In genomic region chr11:98418273-98418672, GRCm38 (mm10) we compare ENCODE assay signal across 24 mouse cellular contexts. TPM values are rescaled to one million over a fixed set of nuclear protein-coding genes. Genes with fewer than 3 reads are reported as not detected.
DNase-seq lines count a peak whose midpoint lies in the region; ATAC-seq and TF ChIP-seq lines count a peak whose summit lies in the region.
"Had no signal": no experiment of that assay in that cellular context is flagged by ENCODE, and none has a peak within 500 bp of the region (broad histone marks: within the 10 kb centered on the region; RNA-seq: fewer than 3 reads in every experiment).

No protein-coding gene starts in this region.

- no peaks in the 10 kb centered on the region for H3K27me3 ChIP-seq in heart, embryonic 13.5 days (replicated peaks)
- H3K27me3 ChIP-seq in kidney, postnatal 0 days (ENCODE audit: insufficient read depth, low read length): no peaks in the 10 kb centered on the region
- no peaks in the 10 kb centered on the region for H3K27me3 ChIP-seq in kidney, embryonic 15.5 days
- H3K27me3 ChIP-seq in limb, embryonic 14.5 days (ENCODE audit: control insufficient read depth, insufficient read depth, low read length): no peaks in the 10 kb centered on the region
- H3K27me3 ChIP-seq: lung, embryonic 15.5 days had no signal

- WGBS in heart, embryonic 13.5 days: 31% methylated on average over 6 of the region's 6 CpGs
- 65% methylated on average over 6 of the region's 6 CpGs for WGBS in kidney, postnatal 0 days
- 74% methylated on average over 6 of the region's 6 CpGs for WGBS in kidney, embryonic 15.5 days
- WGBS in limb, embryonic 14.5 days: 63% methylated on average over 5 of the region's 6 CpGs

- peaks cover 69% of the 10 kb centered on the region for H3K4me1 ChIP-seq in heart, embryonic 13.5 days
- peaks cover 22% of the 10 kb centered on the region for H3K4me1 ChIP-seq in kidney, postnatal 0 days (replicated peaks; ENCODE audit: insufficient read depth, low read length)
- H3K4me1 ChIP-seq in kidney, embryonic 15.5 days: peaks cover 58% of the 10 kb centered on the region
- peaks cover 13% of the 10 kb centered on the region for H3K4me1 ChIP-seq in limb, embryonic 14.5 days (ENCODE audit: control insufficient read depth, insufficient read depth, low read length)

- H3K27ac ChIP-seq in heart, embryonic 13.5 days (replicated peaks): peak overlapping the region; percentile 25; the same call in 1 of the 2 replicates
- peak overlapping the region; percentile 36; the same call in 1 of the 2 replicates for H3K27ac ChIP-seq in kidney, postnatal 0 days
- H3K27ac ChIP-seq in kidney, embryonic 15.5 days: no peak overlapping the region
- H3K27ac ChIP-seq in limb, embryonic 14.5 days (replicated peaks; ENCODE audit: low read depth, low read length): no peak overlapping the region
- H3K27ac ChIP-seq: heart, adult 2 months; hindbrain, embryonic 13.5 days; liver, embryonic 13.5 days; lung, embryonic 15.5 days; midbrain, embryonic 15.5 days had no signal

- no peak overlapping the region for H3K4me2 ChIP-seq in heart, embryonic 13.5 days
- no peak overlapping the region for H3K4me2 ChIP-seq in kidney, postnatal 0 days (ENCODE audit: low read length)
- no peak overlapping the region for H3K4me2 ChIP-seq in kidney, embryonic 15.5 days
- no peak overlapping the region for H3K4me2 ChIP-seq in limb, embryonic 14.5 days (replicated peaks; ENCODE audit: low read depth, low read length, severe bottlenecking)
- H3K4me2 ChIP-seq: hindbrain, embryonic 13.5 days; liver, embryonic 13.5 days; lung, embryonic 15.5 days; midbrain, embryonic 15.5 days had no signal

- no peak for DNase-seq in heart, postnatal 4 days
- no peak for DNase-seq in kidney, postnatal 0 days (ENCODE audit: low spot score)
- DNase-seq in brain, adult 2 months (ENCODE audit: low read depth, low spot score): peak; percentile 44
- DNase-seq in limb, embryonic 14.5 days (ENCODE audit: low spot score): no peak
- no peak for DNase-seq in layer of hippocampus, postnatal 25 days (ENCODE audit: extremely low spot score in 1 of 2, low spot score in 1 of 2)
- no peak for DNase-seq in natural killer cell, adult 2 months (ENCODE audit: low spot score in 2 of 2)
- DNase-seq: adrenal gland, postnatal 14 days; cerebellum, adult 11 months; cerebellum, postnatal 14 days; gastrocnemius, postnatal 14 days; layer of hippocampus, postnatal 36 days; liver, embryonic 13.5 days; retina, postnatal 1 day had no signal

- H3K9me3 ChIP-seq in heart, embryonic 13.5 days: no peaks in the 10 kb centered on the region
- H3K9me3 ChIP-seq in kidney, postnatal 0 days (replicated peaks; ENCODE audit: low read length): no peaks in the 10 kb centered on the region
- no peaks in the 10 kb centered on the region for H3K9me3 ChIP-seq in kidney, embryonic 15.5 days (replicated peaks)
- H3K9me3 ChIP-seq in limb, embryonic 14.5 days (ENCODE audit: control insufficient read depth, low read length): no peaks in the 10 kb centered on the region
- H3K9me3 ChIP-seq: hindbrain, embryonic 13.5 days; liver, embryonic 13.5 days; lung, embryonic 15.5 days; midbrain, embryonic 15.5 days had no signal

- H3K36me3 ChIP-seq in heart, embryonic 13.5 days: peaks cover 60% of the 10 kb centered on the region
- H3K36me3 ChIP-seq in kidney, postnatal 0 days (ENCODE audit: insufficient read depth, low read length): peaks cover 16% of the 10 kb centered on the region
- H3K36me3 ChIP-seq in kidney, embryonic 15.5 days: peaks cover 53% of the 10 kb centered on the region
- H3K36me3 ChIP-seq in limb, embryonic 14.5 days (ENCODE audit: control insufficient read depth, insufficient read depth, low read length): peaks cover 50% of the 10 kb centered on the region
- H3K36me3 ChIP-seq: liver, embryonic 13.5 days; midbrain, embryonic 15.5 days had no signal

- TF ChIP-seq CTCF in kidney, postnatal 0 days (IDR thresholded peaks at IDR 0.05; ENCODE audit: low read depth): no peak

- TF ChIP-seq POLR2A in limb, embryonic 14.5 days (IDR thresholded peaks at IDR 0.05; ENCODE audit: borderline replicate concordance, extremely low read depth, insufficient read depth, insufficient read length): no peak

- no peak for ATAC-seq in heart, embryonic 13.5 days (ENCODE audit: extremely low read depth, insufficient number of reproducible peaks, low FRiP score, low TSS enrichment)
- ATAC-seq in kidney, postnatal 0 days (replicated peaks; ENCODE audit: low FRiP score, low read depth): no peak
- ATAC-seq in kidney, embryonic 15.5 days (replicated peaks; ENCODE audit: low FRiP score): no peak
- ATAC-seq in limb, embryonic 14.5 days (ENCODE audit: low FRiP score, low read depth): peak; percentile 48; the same call in 1 of the 2 replicates
- ATAC-seq: forebrain, embryonic 14.5 days; inflammation-experienced regulatory T-cells, adult 6 months; midbrain, embryonic 15.5 days had no signal

- H3K4me3 ChIP-seq in heart, embryonic 13.5 days: no peak overlapping the region
- H3K4me3 ChIP-seq in kidney, postnatal 0 days (replicated peaks; ENCODE audit: low read depth, low read length): no peak overlapping the region
- H3K4me3 ChIP-seq in kidney, embryonic 15.5 days (replicated peaks): no peak overlapping the region
- H3K4me3 ChIP-seq in limb, embryonic 14.5 days (replicated peaks; ENCODE audit: low read length): no peak overlapping the region
- H3K4me3 ChIP-seq: heart, adult 2 months; hindbrain, embryonic 13.5 days; liver, embryonic 13.5 days; lung, embryonic 15.5 days; midbrain, embryonic 15.5 days had no signal

- H3K9ac ChIP-seq in heart, embryonic 13.5 days: peak overlapping the region; percentile 9; the same call in 1 of the 2 replicates
- no peak overlapping the region for H3K9ac ChIP-seq in kidney, postnatal 0 days (ENCODE audit: low read depth, low read length)
- H3K9ac ChIP-seq in kidney, embryonic 15.5 days: no peak overlapping the region
- H3K9ac ChIP-seq in limb, embryonic 14.5 days (ENCODE audit: low read depth, low read length, severe bottlenecking): no peak overlapping the region
- H3K9ac ChIP-seq: hindbrain, embryonic 13.5 days; liver, embryonic 13.5 days; lung, embryonic 15.5 days; midbrain, embryonic 15.5 days had no signal

RNA-seq across cellular contexts. Expression of gene Erbb2, which starts 6.0 kb away (rescaled TPM):
- polyA plus RNA-seq in heart, embryonic 13.5 days (2015; fragmentation: Nextera tagmentation; extraction: Ambion mirVana): 48.1 and 49.0 TPM in 2 replicates
- total RNA-seq in heart, postnatal 4 days (2021): 10 to 100 TPM; 24.1 to 27.0 TPM
- 36.1 and 41.1 TPM in 2 replicates for polyA plus RNA-seq in kidney, postnatal 0 days (2015; fragmentation: Nextera tagmentation; extraction: Ambion mirVana)
- 46.2 and 48.0 TPM in 2 replicates for polyA plus RNA-seq in kidney, embryonic 15.5 days (2015; fragmentation: Nextera tagmentation; extraction: Ambion mirVana)
- 51.1 and 64.3 TPM in 2 replicates for polyA plus RNA-seq in limb, embryonic 14.5 days (2012; rRNA removed)
- 73.6 and 79.7 TPM in 2 replicates for polyA plus RNA-seq in limb, embryonic 14.5 days (2014; fragmentation: Nextera tagmentation; extraction: Ambion mirVana)
- 1 to 10 TPM; 1.4 to 3.5 TPM for total RNA-seq in layer of hippocampus, postnatal 25 days (2021)
- total RNA-seq: megakaryocyte progenitor cell, adult 5-6 weeks; MEL had no signal

RNA-seq across cellular contexts. Expression of gene Pgap3, which starts 18.0 kb away (rescaled TPM):
- polyA plus RNA-seq in heart, embryonic 13.5 days (2015; fragmentation: Nextera tagmentation; extraction: Ambion mirVana): 19.0 and 19.1 TPM in 2 replicates
- 10 to 100 TPM; 19.6 to 20.5 TPM for total RNA-seq in heart, postnatal 4 days (2021)
- polyA plus RNA-seq in kidney, postnatal 0 days (2015; fragmentation: Nextera tagmentation; extraction: Ambion mirVana): 16.1 and 17.4 TPM in 2 replicates
- polyA plus RNA-seq in kidney, embryonic 15.5 days (2015; fragmentation: Nextera tagmentation; extraction: Ambion mirVana): 16.9 and 17.5 TPM in 2 replicates
- 19.2 and 24.2 TPM in 2 replicates for polyA plus RNA-seq in limb, embryonic 14.5 days (2012; rRNA removed)
- 9.2 and 11.4 TPM in 2 replicates for polyA plus RNA-seq in limb, embryonic 14.5 days (2014; fragmentation: Nextera tagmentation; extraction: Ambion mirVana)
- 1 to 10 TPM; 8.9 to 9.6 TPM for total RNA-seq in layer of hippocampus, postnatal 25 days (2021)

RNA-seq across cellular contexts. Expression of gene Mien1, which starts 20.5 kb away (rescaled TPM):
- polyA plus RNA-seq in heart, embryonic 13.5 days (2015; fragmentation: Nextera tagmentation; extraction: Ambion mirVana): 93.8 and 113 TPM in 2 replicates
- 10 to 100 TPM; 46.9 to 49.0 TPM for total RNA-seq in heart, postnatal 4 days (2021)
- polyA plus RNA-seq in kidney, postnatal 0 days (2015; fragmentation: Nextera tagmentation; extraction: Ambion mirVana): 155 and 158 TPM in 2 replicates
- 101 and 106 TPM in 2 replicates for polyA plus RNA-seq in kidney, embryonic 15.5 days (2015; fragmentation: Nextera tagmentation; extraction: Ambion mirVana)
- 44.8 and 48.5 TPM in 2 replicates for polyA plus RNA-seq in limb, embryonic 14.5 days (2012; rRNA removed)
- polyA plus RNA-seq in limb, embryonic 14.5 days (2014; fragmentation: Nextera tagmentation; extraction: Ambion mirVana): 84.8 and 86.8 TPM in 2 replicates
- 100 to 1,000 TPM in 1 of 2 experiments, 10 to 100 TPM in 1; 92.2 to 104 TPM for total RNA-seq in layer of hippocampus, postnatal 25 days (2021)

RNA-seq across cellular contexts. Expression of gene Grb7, which starts 27.9 kb away (rescaled TPM):
- polyA plus RNA-seq in heart, embryonic 13.5 days (2015; fragmentation: Nextera tagmentation; extraction: Ambion mirVana): 2.2 and 2.9 TPM in 2 replicates
- not detected for total RNA-seq in heart, postnatal 4 days (2021)
- 66.9 and 73.2 TPM in 2 replicates for polyA plus RNA-seq in kidney, postnatal 0 days (2015; fragmentation: Nextera tagmentation; extraction: Ambion mirVana)
- polyA plus RNA-seq in kidney, embryonic 15.5 days (2015; fragmentation: Nextera tagmentation; extraction: Ambion mirVana): 68.8 and 69.8 TPM in 2 replicates
- 9.1 and 9.2 TPM in 2 replicates for polyA plus RNA-seq in limb, embryonic 14.5 days (2012; rRNA removed)
- polyA plus RNA-seq in limb, embryonic 14.5 days (2014; fragmentation: Nextera tagmentation; extraction: Ambion mirVana): 8.1 and 9.6 TPM in 2 replicates
- 1 to 10 TPM; 1.4 to 2.1 TPM for total RNA-seq in layer of hippocampus, postnatal 25 days (2021)
- total RNA-seq: gastrocnemius, postnatal 14 days; megakaryocyte progenitor cell, adult 5-6 weeks; MEL had no signal

RNA-seq across cellular contexts. Expression of gene Pnmt, which starts 32.0 kb away (rescaled TPM):
- 1.3 and 1.5 TPM in 2 replicates for polyA plus RNA-seq in heart, embryonic 13.5 days (2015; fragmentation: Nextera tagmentation; extraction: Ambion mirVana)
- not detected for total RNA-seq in heart, postnatal 4 days (2021)
- 3.5 and 3.7 TPM in 2 replicates for polyA plus RNA-seq in kidney, postnatal 0 days (2015; fragmentation: Nextera tagmentation; extraction: Ambion mirVana)
- 2.7 and 3.8 TPM in 2 replicates for polyA plus RNA-seq in kidney, embryonic 15.5 days (2015; fragmentation: Nextera tagmentation; extraction: Ambion mirVana)
- polyA plus RNA-seq in limb, embryonic 14.5 days (2012; rRNA removed): 1.4 and 2.2 TPM in 2 replicates
- polyA plus RNA-seq in limb, embryonic 14.5 days (2014; fragmentation: Nextera tagmentation; extraction: Ambion mirVana): 0.51 and 1.3 TPM in 2 replicates
- not detected for total RNA-seq in layer of hippocampus, postnatal 25 days (2021)
- total RNA-seq: CH12.LX; layer of hippocampus, postnatal 36 days; megakaryocyte progenitor cell, adult 5-6 weeks; MEL had no signal
- polyA plus RNA-seq: inflammation-experienced regulatory T-cells, adult 6 months; liver, embryonic 13.5 days had no signal

Comparison
In these comparisons a context has a peak if more than half of its experiments do, and no peak if none do; other contexts are left out.
1. H3K27ac ChIP-seq: peak in heart, embryonic 13.5 days (single experiment) and kidney, postnatal 0 days (single experiment); none in kidney, embryonic 15.5 days (single experiment) and limb, embryonic 14.5 days (single experiment).